Comparison of ENCODE assay signal across 22 mouse cellular contexts in the genomic region with DNA sequence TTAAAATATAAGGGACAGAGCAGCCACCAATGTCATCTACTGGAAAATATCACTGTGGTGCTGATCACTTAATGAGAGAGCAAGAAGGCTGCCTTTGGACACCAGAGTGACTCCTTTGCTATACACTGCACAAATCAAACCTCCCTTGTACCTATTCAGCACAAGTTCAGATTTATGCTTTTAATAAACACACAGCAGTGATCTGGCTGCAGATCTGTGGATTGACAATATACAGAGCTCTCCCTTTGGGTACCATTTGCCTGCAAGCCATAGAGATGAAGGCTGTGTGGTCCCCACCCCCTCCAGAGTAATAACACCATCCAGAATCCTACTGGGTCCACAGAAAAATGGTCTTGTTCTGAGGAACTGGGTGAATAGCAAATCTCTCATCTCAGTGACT.
DNase-seq lines count a peak whose midpoint lies in the region; ATAC-seq and TF ChIP-seq lines count a peak whose summit lies in the region.
"Had no signal": no experiment of that assay in that cellular context is flagged by ENCODE, and none has a peak within 500 bp of the region (broad histone marks: within the 10 kb centered on the region; RNA-seq: fewer than 3 reads in every experiment).

No protein-coding gene starts in this region.

- no peak for DNase-seq in hindbrain, postnatal 0 days (ENCODE audit: low spot score)
- DNase-seq in hindbrain, embryonic 14.5 days (ENCODE audit: low spot score), result no peak
- DNase-seq in kidney, adult 18-20 months, result no peak
- DNase-seq: adrenal gland, adult 2 months; adrenal gland, postnatal 10 days; adrenal gland, postnatal 25 days; cerebellum, adult 11 months; cerebellum, adult 18-20 months; cerebellum, adult 8-10 months; cerebellum, adult 9-11 months; cerebellum, postnatal 14 days; cerebellum, postnatal 36 days; embryo, embryonic 11 days had no signal

- no peaks in the 10 kb centered on the region for H3K27me3 ChIP-seq in hindbrain, postnatal 0 days (ENCODE audit: insufficient read depth, low read length)
- H3K27me3 ChIP-seq in hindbrain, embryonic 14.5 days (ENCODE audit: control insufficient read depth, insufficient read depth, low read length), result no peaks in the 10 kb centered on the region
- no peaks in the 10 kb centered on the region for H3K27me3 ChIP-seq in neural tube, embryonic 14.5 days (ENCODE audit: control insufficient read depth, insufficient read depth, low read length)
- H3K27me3 ChIP-seq in neural tube, embryonic 15.5 days (replicated peaks), result no peaks in the 10 kb centered on the region
- H3K27me3 ChIP-seq: embryonic facial prominence, embryonic 13.5 days; embryonic facial prominence, embryonic 15.5 days; forebrain, embryonic 12.5 days had no signal

- no peaks in the 10 kb centered on the region for H3K36me3 ChIP-seq in hindbrain, postnatal 0 days (ENCODE audit: insufficient read depth, low read length)
- H3K36me3 ChIP-seq in hindbrain, embryonic 14.5 days (replicated peaks; ENCODE audit: control insufficient read depth, insufficient read depth), result no peaks in the 10 kb centered on the region
- no peaks in the 10 kb centered on the region for H3K36me3 ChIP-seq in neural tube, embryonic 14.5 days (ENCODE audit: control insufficient read depth, insufficient read depth, low read length)
- no peaks in the 10 kb centered on the region for H3K36me3 ChIP-seq in neural tube, embryonic 15.5 days
- H3K36me3 ChIP-seq: embryonic facial prominence, embryonic 13.5 days; embryonic facial prominence, embryonic 15.5 days; forebrain, embryonic 10.5 days; forebrain, embryonic 12.5 days had no signal

- no peaks in the 10 kb centered on the region for H3K9me3 ChIP-seq in hindbrain, postnatal 0 days (ENCODE audit: low read length)
- H3K9me3 ChIP-seq in hindbrain, embryonic 14.5 days (ENCODE audit: control insufficient read depth, low read length), result no peaks in the 10 kb centered on the region
- H3K9me3 ChIP-seq in neural tube, embryonic 14.5 days (ENCODE audit: control insufficient read depth, low read length), result no peaks in the 10 kb centered on the region
- H3K9me3 ChIP-seq in neural tube, embryonic 15.5 days (replicated peaks), result no peaks in the 10 kb centered on the region
- H3K9me3 ChIP-seq: embryonic facial prominence, embryonic 13.5 days; embryonic facial prominence, embryonic 15.5 days; forebrain, embryonic 10.5 days; forebrain, embryonic 12.5 days had no signal

- H3K9ac ChIP-seq in hindbrain, postnatal 0 days (replicated peaks; ENCODE audit: low read length), result no peak overlapping the region
- H3K9ac ChIP-seq in hindbrain, embryonic 14.5 days, result no peak overlapping the region
- H3K9ac ChIP-seq in neural tube, embryonic 14.5 days (replicated peaks; ENCODE audit: low read depth, low read length), result no peak overlapping the region
- no peak overlapping the region for H3K9ac ChIP-seq in neural tube, embryonic 15.5 days (replicated peaks)
- H3K9ac ChIP-seq: embryonic facial prominence, embryonic 13.5 days; embryonic facial prominence, embryonic 15.5 days; forebrain, embryonic 12.5 days had no signal

- no peak for TF ChIP-seq CTCF in hindbrain, postnatal 0 days (IDR thresholded peaks at IDR 0.05; ENCODE audit: low read depth)

- H3K4me2 ChIP-seq in hindbrain, postnatal 0 days (ENCODE audit: low read depth, low read length), result no peak overlapping the region
- H3K4me2 ChIP-seq in hindbrain, embryonic 14.5 days (replicated peaks), result no peak overlapping the region
- H3K4me2 ChIP-seq in neural tube, embryonic 14.5 days (ENCODE audit: low read depth, low read length), result no peak overlapping the region
- no peak overlapping the region for H3K4me2 ChIP-seq in neural tube, embryonic 15.5 days
- H3K4me2 ChIP-seq: embryonic facial prominence, embryonic 13.5 days; embryonic facial prominence, embryonic 15.5 days; forebrain, embryonic 12.5 days had no signal

- ATAC-seq in hindbrain, postnatal 0 days, result 0 out of 2 replicates have a peak, but pooled peaks have one; percentile 24
- no peak for ATAC-seq in hindbrain, embryonic 14.5 days (ENCODE audit: low FRiP score)
- peak; percentile 54; the same call in 1 of the 2 replicates for ATAC-seq in neural tube, embryonic 14.5 days (ENCODE audit: low read depth)
- ATAC-seq in neural tube, embryonic 15.5 days (ENCODE audit: low FRiP score), result peak; percentile 73
- ATAC-seq: forebrain, embryonic 14.5 days; forebrain, embryonic 16.5 days had no signal

- no peak overlapping the region for H3K27ac ChIP-seq in hindbrain, postnatal 0 days
- no peak overlapping the region for H3K27ac ChIP-seq in hindbrain, embryonic 14.5 days
- 0 out of 2 replicates have a peak overlapping the region, but pooled peaks have one; percentile 16 for H3K27ac ChIP-seq in neural tube, embryonic 14.5 days (ENCODE audit: low read depth, low read length)
- H3K27ac ChIP-seq in neural tube, embryonic 15.5 days (replicated peaks), result no peak overlapping the region
- H3K27ac ChIP-seq: embryonic facial prominence, embryonic 13.5 days; embryonic facial prominence, embryonic 15.5 days; forebrain, embryonic 10.5 days; forebrain, embryonic 12.5 days had no signal

- no peak overlapping the region for H3K4me3 ChIP-seq in hindbrain, postnatal 0 days (ENCODE audit: low read length)
- no peak overlapping the region for H3K4me3 ChIP-seq in hindbrain, embryonic 14.5 days (replicated peaks; ENCODE audit: low read length)
- H3K4me3 ChIP-seq in neural tube, embryonic 14.5 days (ENCODE audit: low read depth, low read length), result no peak overlapping the region
- H3K4me3 ChIP-seq in neural tube, embryonic 15.5 days (replicated peaks), result no peak overlapping the region
- H3K4me3 ChIP-seq: embryonic facial prominence, embryonic 13.5 days; embryonic facial prominence, embryonic 15.5 days; erythroblast, embryonic 14.5 days; forebrain, embryonic 10.5 days; forebrain, embryonic 12.5 days had no signal

- H3K4me1 ChIP-seq in hindbrain, postnatal 0 days (ENCODE audit: insufficient read depth, low read length), result no peaks in the 10 kb centered on the region
- no peaks in the 10 kb centered on the region for H3K4me1 ChIP-seq in hindbrain, embryonic 14.5 days (replicated peaks; ENCODE audit: control insufficient read depth, insufficient read depth, low read length)
- no peaks in the 10 kb centered on the region for H3K4me1 ChIP-seq in neural tube, embryonic 14.5 days (ENCODE audit: control insufficient read depth, insufficient read depth, low read length)
- no peaks in the 10 kb centered on the region for H3K4me1 ChIP-seq in neural tube, embryonic 15.5 days
- H3K4me1 ChIP-seq: embryonic facial prominence, embryonic 13.5 days; embryonic facial prominence, embryonic 15.5 days; forebrain, embryonic 10.5 days; forebrain, embryonic 12.5 days had no signal
